Mouse (Mus musculus): ENCODE results near the gene Rab3il1. TPM values are rescaled to one million over a fixed set of nuclear protein-coding genes. Genes with fewer than 3 reads are reported as not detected.

The Rab3il1 gene
- polyA plus RNA-seq, 2 experiments from 2014 or later = 1.2 TPM; not detected in 1

GRCm38 (mm10) chr19:10013913-10014312 is 12.4 kb downstream of the Rab3il1 start:
- no peak for ATAC-seq

GRCm38 (mm10) chr19:10014824-10015223 is 13.4 kb downstream of the Rab3il1 start:
- no peak for ATAC-seq

GRCm38 (mm10) chr19:10015442-10015841 is 14.0 kb downstream of the Rab3il1 start:
- ATAC-seq = no peak

- no peak for ATAC-seq
Observed at GRCm38 (mm10) chr19:10016151-10016550, 14.7 kb downstream of the Rab3il1 start.

- no peak for ATAC-seq
Observed at GRCm38 (mm10) chr19:10017637-10018526, 16.4 kb downstream of the Rab3il1 start.

GRCm38 (mm10) chr19:10018527-10018818 is 17.0 kb downstream of the Rab3il1 start:
- no peak for ATAC-seq

GRCm38 (mm10) chr19:10019214-10019760 is 17.8 kb downstream of the Rab3il1 start:
- no peak for ATAC-seq

GRCm38 (mm10) chr19:10021981-10022380 is 20.5 kb downstream of the Rab3il1 start:
- no peak for ATAC-seq

- ATAC-seq = no peak
Observed at GRCm38 (mm10) chr19:10022414-10023303, 21.2 kb downstream of the Rab3il1 start.

- no peak for ATAC-seq
Observed at GRCm38 (mm10) chr19:10023304-10023758, 21.9 kb downstream of the Rab3il1 start.

GRCm38 (mm10) chr19:10025169-10025875 is 23.9 kb downstream of the Rab3il1 start:
- ATAC-seq = no peak

- no peak for ATAC-seq
Observed at GRCm38 (mm10) chr19:10029746-10030145, 28.3 kb downstream of the Rab3il1 start.

- ATAC-seq = no peak
Observed at GRCm38 (mm10) chr19:10033211-10033973, 31.9 kb downstream of the Rab3il1 start.

GRCm38 (mm10) chr19:10034356-10034755 is 32.9 kb downstream of the Rab3il1 start:
- ATAC-seq = no peak

GRCm38 (mm10) chr19:10034785-10035447 is 33.4 kb downstream of the Rab3il1 start:
- no peak for ATAC-seq

- no peak for ATAC-seq
Observed at GRCm38 (mm10) chr19:10037534-10037933, 36.1 kb downstream of the Rab3il1 start.

GRCm38 (mm10) chr19:10038364-10038763 is 36.9 kb downstream of the Rab3il1 start:
- no peak for ATAC-seq

- no peak for ATAC-seq
Observed at GRCm38 (mm10) chr19:10038910-10039309, 37.4 kb downstream of the Rab3il1 start.

- no peak for ATAC-seq
Observed at GRCm38 (mm10) chr19:10039615-10040014, 38.1 kb downstream of the Rab3il1 start.

- no peak for ATAC-seq
Observed at GRCm38 (mm10) chr19:10040866-10041387, 39.5 kb downstream of the Rab3il1 start.

Measured in activated CD4-positive, CD25-positive, alpha-beta regulatory T cell, adult 4 months (primary cell).